Mouse (Mus musculus) small intestine, adult 2 months (tissue): Measurements from ENCODE around the gene Tmem221.

Experiments
- CTCF ChIP-seq: fragments of 200-500 bp; IDR thresholded peaks from 2 replicates; pipeline ENCODE4 v1.5.1; 2012; ENCODE audit warnings: low read depth, mild to moderate bottlenecking, control low read depth, inconsistent platforms, low read length, moderate library complexity, mixed read lengths; ENCODE audit not compliant: insufficient replicate concordance, insufficient read length; ENCODE audit errors: extremely low read depth
- POLR2A ChIP-seq: fragments of 200-500 bp; IDR thresholded peaks from 2 replicates; pipeline ENCODE4 v1.6.1; 2012; ENCODE audit warnings: low read depth, mild to moderate bottlenecking, control low read depth, inconsistent platforms, low read length, moderate library complexity

DNA sequence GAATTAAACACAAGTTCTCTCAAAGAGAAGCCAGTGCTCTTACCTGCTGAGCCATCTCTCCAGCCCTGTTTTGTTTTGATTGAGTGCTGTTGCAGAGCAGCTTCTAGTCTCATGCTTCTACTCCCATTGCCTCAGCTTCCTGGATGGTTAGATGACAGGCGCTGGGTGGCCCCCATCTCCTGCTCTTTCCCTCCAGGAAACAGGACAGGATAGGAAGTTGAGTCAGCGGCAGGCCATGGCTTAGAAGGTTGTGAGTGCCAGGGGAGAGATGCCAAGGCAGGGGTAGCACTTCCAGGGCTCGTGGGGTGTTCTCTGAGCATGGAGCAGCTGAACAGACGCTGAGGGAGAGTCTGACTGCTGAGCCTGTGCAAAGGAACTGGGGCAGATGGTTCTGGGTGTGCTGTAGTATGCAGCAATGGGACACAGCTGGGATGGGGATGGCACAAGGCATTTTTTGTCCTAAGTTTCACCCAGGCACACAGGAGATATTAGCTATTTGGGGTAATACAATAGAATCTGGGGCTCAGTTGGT lies 19.3 kb upstream of the Tmem221 start:
- no peak for TF ChIP-seq POLR2A
- no peak for TF ChIP-seq CTCF
